Mouse (Mus musculus) spleen, adult 12 weeks (tissue): ENCODE data around the gene Dock8.

Source experiments
- DNase-seq: peaks from one replicate; pipeline ENCODE4 v3.0.0; 2022; ENCODE audit warnings: low spot score

The Dock8 gene

GRCm38 (mm10) chr19:24999201-24999886 is at the start of gene Dock8:
Gene Dock8 (plus strand): TSS chr19:24999534.
- DNase-seq: peak; percentile 45

DNA sequence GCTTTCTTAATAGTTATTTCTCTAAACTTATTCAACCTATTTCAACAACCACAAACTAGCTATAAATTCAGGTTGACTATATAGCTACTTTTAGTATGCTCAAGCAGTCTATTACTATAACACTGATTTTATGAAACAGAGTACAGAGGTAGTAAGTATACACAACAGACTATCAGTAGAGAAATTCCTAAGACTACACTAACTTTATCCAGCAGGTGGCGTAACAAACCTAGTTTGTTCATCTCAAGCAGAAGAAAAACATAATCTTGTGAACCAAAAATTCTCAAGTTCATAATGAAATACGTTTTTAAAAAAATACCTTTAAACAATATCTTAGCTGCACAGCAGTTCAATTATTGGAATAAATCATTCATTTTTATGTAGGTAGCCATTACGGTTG is 40.8 kb upstream of the Dock8 start:
- DNase-seq: no peak

DNA sequence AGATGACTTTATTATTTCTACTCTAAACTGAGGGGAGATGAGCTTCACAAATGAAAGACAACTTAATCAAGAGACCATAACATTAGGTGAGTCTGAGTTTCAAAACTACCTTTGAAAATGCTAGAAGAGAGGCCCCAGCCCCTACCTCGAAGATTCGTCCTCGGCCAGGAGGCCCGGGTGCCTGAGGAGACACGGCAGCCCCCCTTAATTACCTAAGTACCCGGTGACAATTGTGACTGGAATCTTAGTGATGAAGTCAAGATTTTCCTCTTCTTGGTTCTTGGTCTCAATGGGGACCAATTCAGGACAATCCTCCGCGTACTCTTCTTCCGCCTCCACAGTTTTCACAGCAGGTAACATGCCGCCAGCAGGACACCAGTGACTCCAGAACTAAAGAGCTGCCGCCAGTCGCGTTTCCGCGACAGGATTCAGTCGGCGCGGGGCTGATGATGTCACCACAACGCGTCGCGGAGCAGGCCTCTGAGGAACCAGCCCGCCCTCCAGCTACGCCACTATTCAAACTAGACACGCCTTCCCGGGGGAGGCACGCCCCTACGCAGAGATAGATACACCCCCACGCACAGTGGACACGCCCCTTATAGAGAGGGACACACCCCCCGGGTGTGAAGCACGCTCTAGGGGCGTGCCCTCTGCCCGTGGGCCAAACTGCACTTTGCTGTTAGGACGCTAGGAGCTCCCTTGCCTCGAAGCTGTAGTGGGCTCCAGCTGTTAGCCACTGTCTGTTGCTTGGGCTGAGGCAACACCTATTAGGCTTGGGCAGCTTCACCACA is 38.0 kb upstream of the Dock8 start, which contains the start of gene Cbwd1:
Cbwd1 (minus strand) TSS at position 439 of the 791 bp plus-strand sequence.
- DNase-seq: peak; percentile 99

DNA sequence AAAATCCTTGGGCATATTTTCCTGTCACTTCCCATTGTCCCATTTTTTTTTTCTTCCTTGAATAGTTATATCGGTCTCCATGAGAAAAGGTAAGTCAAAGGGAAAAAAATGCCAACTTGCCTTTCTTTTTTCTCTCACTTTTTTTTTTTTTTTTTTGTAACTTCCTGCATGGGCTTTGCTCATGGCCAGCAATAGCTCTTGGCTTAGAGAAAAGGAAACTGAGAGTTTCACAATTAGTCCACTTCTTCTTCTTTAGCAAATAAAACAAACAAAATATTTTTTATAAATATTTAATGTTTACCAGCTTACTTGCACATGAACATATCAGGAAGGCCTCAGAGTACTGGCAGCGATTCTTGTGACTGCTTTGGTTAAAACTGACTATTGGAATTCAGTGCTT is 33.1 kb upstream of the Dock8 start:
- no peak for DNase-seq

DNA sequence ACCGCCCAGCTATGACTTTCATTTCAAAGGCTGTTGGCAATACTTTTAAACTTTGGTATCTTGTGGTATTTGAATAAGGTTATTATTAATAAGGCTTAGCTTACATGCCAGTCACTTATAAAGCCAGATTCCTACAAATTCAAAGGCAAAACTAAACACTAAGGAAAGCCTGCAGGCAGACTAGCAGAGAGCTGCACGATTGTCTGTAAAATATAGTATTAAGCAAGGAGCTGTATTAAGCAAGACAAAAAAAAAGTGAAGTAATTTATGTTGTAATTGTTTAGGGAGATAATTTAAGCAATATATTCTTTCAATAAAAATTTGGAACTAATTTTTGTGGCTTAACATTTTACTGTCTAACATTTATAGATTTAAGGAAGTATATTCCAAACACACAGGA is 32.4 kb upstream of the Dock8 start:
- DNase-seq: no peak

DNA sequence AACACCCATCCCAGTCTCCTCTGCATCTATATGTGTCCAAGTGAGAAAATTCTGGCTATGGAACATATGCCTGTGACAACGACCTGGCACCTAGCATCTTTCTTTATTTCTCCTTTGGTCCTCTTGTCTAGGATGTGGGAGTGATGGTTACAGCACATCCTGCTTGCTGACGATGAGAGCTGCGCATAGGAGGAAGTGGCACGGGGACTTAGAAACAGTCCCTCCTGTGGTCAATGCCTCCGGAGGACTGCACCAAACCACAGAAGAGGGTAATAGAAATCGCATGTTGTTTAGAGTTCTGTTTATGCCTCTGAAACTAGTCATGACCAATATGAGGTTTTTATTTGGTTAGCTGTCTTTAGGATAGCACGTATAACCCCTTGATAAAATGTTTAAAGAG is 28.0 kb upstream of the Dock8 start:
- no peak for DNase-seq

DNA sequence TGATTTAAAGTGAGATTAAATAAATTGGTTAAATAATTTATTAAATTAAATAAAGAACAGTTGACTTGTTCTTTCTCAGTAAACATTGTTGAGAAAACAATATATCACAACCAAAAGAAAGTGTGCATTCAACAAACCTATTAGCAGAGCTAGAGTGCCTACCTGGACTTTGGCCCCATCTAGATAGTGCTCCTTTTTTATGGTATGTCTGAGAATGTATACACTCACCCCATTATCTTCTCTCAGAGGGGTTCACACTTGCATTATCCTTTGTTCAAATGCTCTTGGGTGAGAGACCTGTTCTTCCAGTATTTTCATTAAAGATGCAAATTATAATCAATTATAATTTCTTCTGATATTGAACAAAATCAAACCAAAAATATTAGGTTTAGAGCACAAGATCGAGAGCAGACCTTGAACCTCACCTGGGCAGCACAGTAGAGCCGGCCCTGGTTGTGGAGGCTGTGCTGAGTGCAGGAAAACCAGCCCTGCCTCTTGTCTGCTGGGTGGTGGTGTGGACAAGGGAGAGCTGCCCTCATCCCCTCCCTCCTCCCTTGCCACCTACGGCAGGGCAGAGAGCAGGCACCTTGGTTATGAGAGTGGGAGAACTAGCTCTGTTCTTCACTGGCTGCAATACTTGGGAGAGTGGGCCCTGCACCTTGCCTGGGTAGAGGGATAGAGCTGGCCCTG is 26.5 kb upstream of the Dock8 start:
- DNase-seq: no peak

- DNase-seq: no peak
These were observed 21.3 kb upstream of the Dock8 start for GRCm38 (mm10) chr19:24977991-24978390.

- no peak for DNase-seq
These were observed 20.2 kb upstream of the Dock8 start for GRCm38 (mm10) chr19:24978852-24979842.

DNA sequence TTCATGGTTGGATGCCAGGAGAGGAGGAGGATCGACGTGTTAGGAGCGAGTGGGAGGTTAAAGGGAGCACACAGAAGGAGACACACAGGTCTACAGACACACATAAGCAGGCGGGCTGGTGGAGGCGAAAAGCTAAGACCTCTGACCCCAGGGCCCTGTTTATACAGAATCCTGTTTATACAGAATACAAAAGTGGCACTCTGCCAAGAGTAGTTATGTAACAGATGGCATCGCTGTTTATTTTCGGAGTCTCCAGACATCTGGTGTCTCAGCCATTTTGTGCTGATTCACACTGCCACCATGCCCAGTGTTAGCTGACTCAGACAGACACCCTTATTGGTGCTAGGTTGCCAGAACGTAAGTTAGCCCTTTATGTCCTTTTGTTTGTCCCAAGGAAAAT is 18.0 kb upstream of the Dock8 start:
- DNase-seq: no peak

DNA sequence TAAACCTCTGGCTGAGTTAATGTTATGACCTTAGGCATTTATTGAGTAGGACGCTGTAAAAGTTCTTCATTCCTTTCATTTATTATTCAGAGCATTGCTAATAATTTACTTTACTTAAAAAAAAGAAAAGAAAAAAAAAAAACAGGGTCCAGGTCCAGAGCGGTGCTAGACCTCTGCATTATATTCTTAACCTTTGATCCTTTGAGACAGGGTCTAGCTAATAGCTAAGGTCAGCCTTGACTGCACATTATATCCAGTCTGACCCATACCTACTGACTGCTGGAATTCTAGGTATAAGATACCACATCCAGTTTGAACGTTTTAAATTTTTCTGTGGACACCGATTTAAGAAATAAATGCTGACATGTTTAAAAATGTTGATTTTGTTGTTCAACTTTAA is 16.3 kb upstream of the Dock8 start:
- no peak for DNase-seq

- no peak for DNase-seq
These were observed 15.4 kb upstream of the Dock8 start for GRCm38 (mm10) chr19:24983857-24984498.

GRCm38 (mm10) chr19:24985045-24985444 is 14.3 kb upstream of the Dock8 start:
- no peak for DNase-seq

GRCm38 (mm10) chr19:24987355-24987754 is 12.0 kb upstream of the Dock8 start:
- no peak for DNase-seq

GRCm38 (mm10) chr19:24988831-24989230 is 10.5 kb upstream of the Dock8 start:
- DNase-seq: no peak

DNA sequence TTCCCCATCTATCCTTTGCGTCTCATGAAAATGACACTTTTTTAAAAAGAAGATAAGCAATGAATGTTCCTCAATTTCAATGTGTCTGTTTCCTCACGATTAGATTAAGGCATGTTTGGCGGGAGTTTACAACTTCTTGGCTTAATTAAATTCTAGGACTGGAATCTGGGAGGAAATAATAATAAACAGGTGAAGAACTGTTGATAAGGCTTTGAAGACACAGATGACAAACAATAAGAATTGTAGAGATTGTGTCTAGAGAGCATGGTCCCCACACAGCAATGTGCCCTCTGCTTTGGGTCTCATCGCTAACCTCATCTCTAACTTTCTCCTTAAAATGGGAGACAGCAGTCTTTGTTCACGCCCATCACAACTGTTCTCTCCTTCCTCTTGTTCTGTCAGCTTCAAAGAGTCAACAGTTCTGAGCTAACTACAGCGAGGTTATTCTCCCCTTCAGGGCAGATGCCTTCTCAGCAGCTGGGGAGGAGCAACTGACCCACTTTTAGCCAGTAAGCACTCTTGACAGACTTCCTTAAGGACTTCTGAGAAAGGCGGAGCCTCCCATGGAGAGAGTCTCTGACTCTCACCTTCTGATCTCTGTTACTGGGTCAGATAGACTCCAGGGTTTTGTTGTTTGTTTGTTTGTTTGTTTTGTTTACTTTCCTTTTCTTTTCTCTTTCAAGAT is 9.1 kb upstream of the Dock8 start:
- DNase-seq: no peak

GRCm38 (mm10) chr19:24993526-24993925 is 5.8 kb upstream of the Dock8 start:
- no peak for DNase-seq

- DNase-seq: no peak
These were observed 4.4 kb upstream of the Dock8 start for GRCm38 (mm10) chr19:24994900-24995299.

- no peak for DNase-seq
These were observed 2.3 kb upstream of the Dock8 start for GRCm38 (mm10) chr19:24996815-24997704.

DNA sequence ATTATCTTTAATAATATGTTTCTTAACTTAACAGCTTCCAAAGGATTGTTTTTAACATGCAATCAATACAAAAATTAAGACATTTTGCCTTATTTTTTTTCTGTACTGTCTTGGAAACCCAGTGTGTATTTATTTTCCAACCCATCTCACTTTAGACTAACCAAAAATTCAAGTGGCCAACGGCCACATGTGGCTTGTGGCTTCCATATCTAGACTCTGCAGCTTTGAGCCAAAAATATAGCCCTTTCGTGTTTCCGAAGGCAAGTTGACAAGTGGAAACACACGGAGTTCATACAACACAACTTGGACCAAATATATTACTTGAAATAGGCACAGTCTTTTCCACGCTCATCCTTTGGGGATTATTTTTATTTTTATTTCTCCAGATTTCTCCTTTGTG is 773 bp upstream of the Dock8 start:
- DNase-seq: no peak
